Mouse (Mus musculus): ENCODE measurements around the gene Ccna2. TPM values are rescaled to one million over a fixed set of nuclear protein-coding genes. Genes with fewer than 3 reads are reported as not detected.

Gene Ccna2
- polyA plus RNA-seq, 1 experiment from 2014 or later, result 15.2 TPM

DNA sequence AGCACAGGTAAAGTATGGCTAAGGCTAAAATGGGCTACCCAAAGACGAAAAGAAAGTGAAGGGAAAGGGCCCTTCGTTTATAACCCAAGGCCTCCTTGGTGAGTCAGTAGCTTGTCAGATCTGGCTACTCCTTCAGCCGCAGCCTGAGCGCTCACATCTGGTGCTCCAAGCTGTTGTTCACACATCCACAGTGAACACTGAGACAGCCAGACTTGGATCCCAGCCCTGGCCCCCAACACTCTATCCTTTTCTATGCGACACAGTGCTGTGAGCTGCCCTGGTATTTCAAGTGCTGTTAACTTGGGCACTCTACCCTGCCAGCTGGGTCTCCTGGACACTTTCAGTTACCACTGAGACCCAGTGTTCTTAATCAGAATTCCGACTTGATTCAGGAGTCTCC, 41.6 kb downstream of the Ccna2 start:
- WGBS, result 94% methylated on average over 6 of the region's 6 CpGs
- Histone ChIP-seq H3K27me3 (ENCODE audit: control insufficient read depth, insufficient read depth, low read length) (no peaks in the 10 kb centered on the region), H3K9ac (replicated peaks; ENCODE audit: low read depth, low read length) (no peak overlapping the region), H3K36me3 (ENCODE audit: control insufficient read depth, insufficient read depth, low read length) (no peaks in the 10 kb centered on the region), H3K4me2 (ENCODE audit: low read depth, low read length) (no peak overlapping the region), H3K27ac (ENCODE audit: low read depth, low read length) (no peak overlapping the region), H3K9me3 (ENCODE audit: control insufficient read depth, low read length) (no peaks in the 10 kb centered on the region), H3K4me3 (ENCODE audit: low read depth, low read length) (no peak overlapping the region), H3K4me1 (ENCODE audit: control insufficient read depth, insufficient read depth, low read length) (no peaks in the 10 kb centered on the region)
- ATAC-seq (ENCODE audit: low read depth), result no peak

DNA sequence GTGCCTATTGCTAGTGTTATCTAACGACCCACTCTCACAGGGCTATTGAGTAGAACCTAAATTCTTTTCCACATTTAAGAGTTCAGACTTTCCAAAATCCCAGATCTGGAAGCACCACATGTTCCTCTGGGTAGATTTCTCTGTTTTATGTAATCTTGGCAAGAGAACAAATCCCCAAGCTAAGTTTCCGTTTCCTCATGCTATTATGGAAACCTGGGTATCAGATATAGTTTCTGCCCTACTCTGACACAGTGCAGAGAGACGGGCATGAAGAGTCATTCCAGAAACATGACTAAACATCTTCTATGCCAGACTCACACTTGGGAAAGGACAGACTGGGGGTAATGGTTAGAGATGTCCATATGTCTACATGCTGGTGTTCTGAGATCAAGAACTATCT, 47.5 kb downstream of the Ccna2 start:
- Histone ChIP-seq H3K9ac (replicated peaks; ENCODE audit: low read depth, low read length) (no peak overlapping the region), H3K4me2 (ENCODE audit: low read depth, low read length) (no peak overlapping the region), H3K4me1 (ENCODE audit: control insufficient read depth, insufficient read depth, low read length) (no peaks in the 10 kb centered on the region), H3K4me3 (ENCODE audit: low read depth, low read length) (no peak overlapping the region), H3K36me3 (ENCODE audit: control insufficient read depth, insufficient read depth, low read length) (no peaks in the 10 kb centered on the region), H3K27me3 (ENCODE audit: control insufficient read depth, insufficient read depth, low read length) (peaks cover 13% of the 10 kb centered on the region), H3K27ac (ENCODE audit: low read depth, low read length) (no peak overlapping the region), H3K9me3 (ENCODE audit: control insufficient read depth, low read length) (no peaks in the 10 kb centered on the region)
- ATAC-seq (ENCODE audit: low read depth), result no peak
- WGBS, result 83% methylated on average over 3 of the region's 3 CpGs

DNA sequence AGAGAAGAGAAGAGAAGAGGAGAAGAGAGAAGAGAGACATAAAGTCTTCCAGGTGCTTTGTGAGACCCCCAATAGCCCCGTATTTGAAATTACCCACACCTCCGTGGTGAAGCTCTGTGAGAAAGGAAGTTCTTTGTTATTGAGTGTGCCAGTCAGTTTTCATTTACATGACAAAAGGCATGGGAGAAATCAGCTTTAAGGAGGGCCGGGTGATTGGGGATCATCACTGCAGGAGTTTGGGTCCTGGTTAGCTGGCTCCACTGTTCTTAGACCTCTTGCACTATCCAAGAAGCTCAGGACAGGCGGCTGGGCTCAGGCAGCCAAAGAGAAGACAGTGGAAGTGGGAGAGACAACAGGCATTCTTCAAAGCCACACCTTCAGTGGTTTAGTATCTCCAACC, 49.8 kb downstream of the Ccna2 start:
- WGBS, result 3% methylated on average over 4 of the region's 4 CpGs
- ATAC-seq (ENCODE audit: low read depth), result no peak
- H3K36me3 ChIP-seq (ENCODE audit: control insufficient read depth, insufficient read depth, low read length), result no peaks in the 10 kb centered on the region

DNA sequence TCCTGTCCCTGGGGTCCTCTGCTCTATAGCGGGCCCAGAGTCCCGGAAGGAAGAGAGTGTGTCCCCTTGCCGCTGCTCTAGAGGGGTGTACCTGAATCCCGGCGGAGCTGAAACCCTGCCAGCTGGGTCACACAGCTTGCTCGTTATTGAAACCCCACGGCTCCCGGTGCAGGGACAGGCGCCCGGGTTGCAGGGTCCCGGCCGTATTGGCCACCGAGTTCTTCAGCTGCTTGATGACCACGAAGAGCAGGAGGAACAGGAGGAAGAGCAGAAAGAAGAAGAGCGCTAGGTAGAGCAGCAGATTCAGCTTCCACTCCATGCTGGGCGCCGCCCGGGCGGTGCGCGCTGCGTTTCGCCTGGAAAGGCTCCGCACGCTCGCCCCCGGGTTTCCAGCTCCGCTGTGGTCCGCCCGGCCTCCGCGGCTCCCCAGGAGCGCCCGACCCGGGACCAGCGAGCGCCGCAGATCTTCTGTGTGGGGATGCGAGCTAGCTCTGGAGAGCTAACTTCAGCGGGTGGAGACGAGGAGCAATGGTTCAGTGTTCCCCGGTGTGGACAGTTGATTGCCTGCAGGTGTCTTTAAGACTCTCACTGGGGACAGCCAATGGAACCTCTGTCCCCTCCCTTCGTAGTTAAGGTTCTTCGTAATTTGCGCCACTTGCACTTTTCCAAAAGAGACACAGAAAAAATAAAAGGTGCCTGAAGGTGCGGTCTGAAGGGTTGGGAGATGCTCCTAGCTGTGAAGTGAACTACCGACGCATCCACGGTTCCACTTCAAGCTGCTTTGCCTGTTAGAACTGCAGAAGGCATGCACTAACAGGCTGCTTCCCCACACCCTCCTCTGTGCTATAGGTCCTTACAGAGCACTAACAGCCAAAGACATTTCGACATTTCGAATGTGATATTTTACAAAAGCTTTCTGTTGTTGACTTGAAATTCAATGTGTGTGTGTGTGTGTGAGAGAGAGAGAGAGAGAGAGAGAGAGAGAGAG, 50.6 kb downstream of the Ccna2 start, which contains the start of gene Gm11549:
Gm11549 (minus strand) TSS at position 741 of the 988 bp plus-strand sequence.
- Histone ChIP-seq H3K27ac (ENCODE audit: low read depth, low read length) (no peak within 1 kb of the TSS), H3K4me2 (ENCODE audit: low read depth, low read length) (peak within 1 kb of the TSS; percentile 92), H3K27me3 (ENCODE audit: control insufficient read depth, insufficient read depth, low read length) (peaks cover 13% of the 10 kb centered on the region), H3K9ac (replicated peaks; ENCODE audit: low read depth, low read length) (peak within 1 kb of the TSS; percentile 46), H3K4me1 (ENCODE audit: control insufficient read depth, insufficient read depth, low read length) (no peaks in the 10 kb centered on the region), H3K9me3 (ENCODE audit: control insufficient read depth, low read length) (no peaks in the 10 kb centered on the region), H3K36me3 (ENCODE audit: control insufficient read depth, insufficient read depth, low read length) (no peaks in the 10 kb centered on the region), H3K4me3 (ENCODE audit: low read depth, low read length) (peak within 1 kb of the TSS; percentile 46)
- WGBS, result under 1% methylated on average over 51 of the region's 51 CpGs
- peak; percentile 81 for ATAC-seq (ENCODE audit: low read depth)

More for the DNA sequence above, 49.8 kb downstream of the Ccna2 start:
- no peak overlapping the region; the same call in 1 of the 2 replicates for H3K4me2 ChIP-seq (ENCODE audit: low read depth, low read length)
- no peak overlapping the region for H3K9ac ChIP-seq (replicated peaks; ENCODE audit: low read depth, low read length)
- H3K4me1 ChIP-seq (ENCODE audit: control insufficient read depth, insufficient read depth, low read length), result no peaks in the 10 kb centered on the region
- H3K9me3 ChIP-seq (ENCODE audit: control insufficient read depth, low read length), result no peaks in the 10 kb centered on the region
- no peak overlapping the region for H3K27ac ChIP-seq (ENCODE audit: low read depth, low read length)
- H3K4me3 ChIP-seq (ENCODE audit: low read depth, low read length), result no peak overlapping the region
- peaks cover 13% of the 10 kb centered on the region for H3K27me3 ChIP-seq (ENCODE audit: control insufficient read depth, insufficient read depth, low read length)

DNA sequence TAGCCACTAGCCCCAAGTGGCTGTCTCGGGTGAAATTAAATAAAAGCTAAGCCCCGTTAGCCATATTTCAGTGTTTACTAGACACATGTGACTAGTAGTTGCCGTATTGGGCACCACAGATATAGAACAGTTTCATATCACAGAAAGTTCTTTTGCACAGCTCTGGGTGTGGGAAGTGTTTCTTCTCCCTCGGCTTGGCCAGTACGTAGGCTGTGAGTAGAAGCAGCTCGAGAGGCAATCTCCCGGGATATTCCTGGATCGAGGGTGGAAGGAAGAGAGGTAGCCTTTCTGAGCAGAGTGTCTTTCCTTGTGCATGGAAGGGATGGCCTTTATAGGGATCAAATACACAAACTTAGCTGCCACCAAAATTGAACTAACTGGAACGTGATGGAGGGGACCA, 55.8 kb downstream of the Ccna2 start:
- H3K36me3 ChIP-seq (ENCODE audit: control insufficient read depth, insufficient read depth, low read length), result no peaks in the 10 kb centered on the region
- H3K4me1 ChIP-seq (ENCODE audit: control insufficient read depth, insufficient read depth, low read length), result no peaks in the 10 kb centered on the region
- peaks cover 8% of the 10 kb centered on the region for H3K27me3 ChIP-seq (ENCODE audit: control insufficient read depth, insufficient read depth, low read length)
- ATAC-seq (ENCODE audit: low read depth), result no peak
- no peak overlapping the region for H3K9ac ChIP-seq (replicated peaks; ENCODE audit: low read depth, low read length)
- no peak overlapping the region for H3K4me2 ChIP-seq (ENCODE audit: low read depth, low read length)
- no peaks in the 10 kb centered on the region for H3K9me3 ChIP-seq (ENCODE audit: control insufficient read depth, low read length)
- 85% methylated on average over 9 of the region's 9 CpGs for WGBS
- no peak overlapping the region for H3K4me3 ChIP-seq (ENCODE audit: low read depth, low read length)
- H3K27ac ChIP-seq (ENCODE audit: low read depth, low read length), result no peak overlapping the region

Other genes with a start within 250 kb of the Ccna2 start
- gene Anxa5, start 96.3 kb downstream of the Ccna2 start, polyA plus RNA-seq (2014; fragmentation: Nextera tagmentation; extraction: Ambion mirVana), result 27.8 and 131 TPM in 2 replicates
- gene 1810062G17Rik, start 96.2 kb downstream of the Ccna2 start, polyA plus RNA-seq (2014; fragmentation: Nextera tagmentation; extraction: Ambion mirVana), result 0.50 TPM in 1 of 2 replicates, not detected in the other
- gene Gm11549, start 50.3 kb downstream of the Ccna2 start, polyA plus RNA-seq (2014; fragmentation: Nextera tagmentation; extraction: Ambion mirVana), result 0.07 and 2.5 TPM in 2 replicates
- 84.9 and 87.1 TPM in 2 replicates for gene Exosc9, start 19.5 kb downstream of the Ccna2 start, polyA plus RNA-seq (2014; fragmentation: Nextera tagmentation; extraction: Ambion mirVana)
- 20.3 and 22.1 TPM in 2 replicates for gene Bbs7, start 41.3 kb upstream of the Ccna2 start, polyA plus RNA-seq (2014; fragmentation: Nextera tagmentation; extraction: Ambion mirVana)
- 31.2 and 36.3 TPM in 2 replicates for gene Trpc3, start 118.0 kb upstream of the Ccna2 start, polyA plus RNA-seq (2014; fragmentation: Nextera tagmentation; extraction: Ambion mirVana)